Mouse (Mus musculus): ENCODE measurements at regions not wholly inside any gene's neighbourhood (a gene's known extent, or its start where the extent isn't known, plus 50 kb on each side); places are given as distances from the start of the nearest gene placed in this dataset.
"Not testable (repeated sequence)": the region's sequence is repeated elsewhere in the genome, so short reads cannot be mapped to it uniquely, and the experiment has no call there.

GRCm38 (mm10) chrX:77307374-77307773 lies 203.4 kb upstream of the Tbl1x start:
- no peak for DNase-seq (ENCODE audit: low spot score in 2 of 2)

- DNase-seq (ENCODE audit: low spot score in 2 of 2): peak in 1 of 2 experiments; percentile 7
Measured at GRCm38 (mm10) chrX:77314384-77314783, 196.4 kb upstream of the Tbl1x start.

- DNase-seq (ENCODE audit: low spot score in 2 of 2): no peak
Measured at GRCm38 (mm10) chrX:77323644-77324043, 187.2 kb upstream of the Tbl1x start.

- no peak for DNase-seq (ENCODE audit: low spot score in 2 of 2)
Measured at GRCm38 (mm10) chrX:77353181-77353580, 157.6 kb upstream of the Tbl1x start.

GRCm38 (mm10) chrX:77360551-77360950 lies 150.3 kb upstream of the Tbl1x start:
- DNase-seq (ENCODE audit: low spot score in 2 of 2): no peak

- no peak for DNase-seq (ENCODE audit: low spot score in 2 of 2)
Measured at GRCm38 (mm10) chrX:77361106-77361505, 149.7 kb upstream of the Tbl1x start.

GRCm38 (mm10) chrX:77363657-77364056 lies 147.2 kb upstream of the Tbl1x start:
- DNase-seq (ENCODE audit: low spot score in 2 of 2): no peak

- no peak for DNase-seq (ENCODE audit: low spot score in 2 of 2)
Measured at GRCm38 (mm10) chrX:77367351-77367750, 143.5 kb upstream of the Tbl1x start.

GRCm38 (mm10) chrX:77387271-77387670 lies 123.5 kb upstream of the Tbl1x start:
- DNase-seq (ENCODE audit: low spot score in 2 of 2): no peak

- DNase-seq (ENCODE audit: low spot score in 2 of 2): no peak
Measured at GRCm38 (mm10) chrX:77391760-77392446, 118.9 kb upstream of the Tbl1x start.

GRCm38 (mm10) chrX:77406896-77407295 lies 103.9 kb upstream of the Tbl1x start:
- no peak for DNase-seq (ENCODE audit: low spot score in 2 of 2)

GRCm38 (mm10) chrX:77407925-77408324 lies 102.9 kb upstream of the Tbl1x start:
- DNase-seq (ENCODE audit: low spot score in 2 of 2): no peak

GRCm38 (mm10) chrX:77409370-77409769 lies 101.4 kb upstream of the Tbl1x start:
- no peak for DNase-seq (ENCODE audit: low spot score in 2 of 2)

- DNase-seq (ENCODE audit: low spot score in 2 of 2): no peak
Measured at GRCm38 (mm10) chrX:77410812-77411211, 100.0 kb upstream of the Tbl1x start.

GRCm38 (mm10) chrX:77414156-77414555 lies 96.7 kb upstream of the Tbl1x start:
- DNase-seq (ENCODE audit: low spot score in 2 of 2): no peak

- DNase-seq (ENCODE audit: low spot score in 2 of 2): no peak
Measured at GRCm38 (mm10) chrX:77417766-77418165, 93.0 kb upstream of the Tbl1x start.

- DNase-seq (ENCODE audit: low spot score in 2 of 2): no peak
Measured at GRCm38 (mm10) chrX:77422206-77422605, 88.6 kb upstream of the Tbl1x start.

GRCm38 (mm10) chrX:77424792-77425727 lies 85.8 kb upstream of the Tbl1x start:
- DNase-seq (ENCODE audit: low spot score in 2 of 2): no peak

- DNase-seq (ENCODE audit: low spot score in 2 of 2): not testable (repeated sequence)
Measured at GRCm38 (mm10) chrX:77425728-77426102, 85.1 kb upstream of the Tbl1x start.

- not testable (repeated sequence) for DNase-seq (ENCODE audit: low spot score in 2 of 2)
Measured at GRCm38 (mm10) chrX:77426836-77427235, 84.0 kb upstream of the Tbl1x start.

GRCm38 (mm10) chrX:77432001-77432565 lies 78.7 kb upstream of the Tbl1x start:
- DNase-seq (ENCODE audit: low spot score in 2 of 2): no peak
